Mouse (Mus musculus) MEL (cell line): Measurements from ENCODE around the gene Lefty1. TPM values are rescaled to one million over a fixed set of nuclear protein-coding genes. Genes with fewer than 3 reads are reported as not detected.
"Not testable (repeated sequence)": the region's sequence is repeated elsewhere in the genome, so short reads cannot be mapped to it uniquely, and the experiment has no call there.

Source experiments
- DNase-seq: peaks from one replicate; pipeline ENCODE4 v3.0.0; 2011; ENCODE audit warnings: low read depth, low spot score
- H3K27ac ChIP-seq: 2 replicates; pipeline ENCODE4 v1.5.1; 2012; ENCODE audit warnings: low read depth, mild to moderate bottlenecking, control low read depth, low read length, moderate library complexity; ENCODE audit not compliant: control insufficient read depth
- H3K27me3 ChIP-seq, 2 experiments: fragments of 150-350 bp in 1 of 2; sonication (generic) in 1 of 2; 2 replicates each; pipeline ENCODE4 v1.6.1; 2012; ENCODE audit warnings: low read length in 2 of 2, mild to moderate bottlenecking in 2 of 2, improper control_type of control experiment in 1 of 2, moderate library complexity in 1 of 2; ENCODE audit not compliant: insufficient read depth in 2 of 2, control insufficient read depth in 1 of 2
- H3K36me3 ChIP-seq, 2 experiments: 2 replicates each; pipeline ENCODE4 v1.6.1; 2012 to 2014; ENCODE audit warnings: low read length in 2 of 2, improper control_type of control experiment in 1 of 2, inconsistent platforms in 1 of 2, mild to moderate bottlenecking in 1 of 2; ENCODE audit not compliant: insufficient read depth in 2 of 2, control insufficient read depth in 1 of 2
- H3K4me1 ChIP-seq, 2 experiments: fragments of 150-350 bp in 1 of 2; sonication (generic) in 1 of 2; 2 replicates each; pipeline ENCODE4 v1.6.1; 2012; ENCODE audit warnings: low read length in 2 of 2, improper control_type of control experiment in 1 of 2, mild to moderate bottlenecking in 1 of 2; ENCODE audit not compliant: insufficient read depth in 2 of 2, control insufficient read depth in 1 of 2
- H3K4me3 ChIP-seq, 2 experiments: fragments of 150-350 bp in 1 of 2; sonication (generic) in 1 of 2; 2 replicates each; pipeline ENCODE4 v1.5.1; 2012; ENCODE audit warnings: low read depth in 2 of 2, low read length in 2 of 2, mild to moderate bottlenecking in 2 of 2, moderate library complexity in 2 of 2, control low read depth in 1 of 2, improper control_type of control experiment in 1 of 2; ENCODE audit not compliant: control insufficient read depth in 1 of 2, insufficient read depth in 1 of 2
- H3K79me2 ChIP-seq: 2 replicates; pipeline ENCODE4 v1.6.1; 2012; ENCODE audit warnings: mild to moderate bottlenecking, low read length, moderate library complexity; ENCODE audit not compliant: control insufficient read depth, poor library complexity, insufficient read depth
- H3K9ac ChIP-seq: 2 replicates; pipeline ENCODE4 v1.6.1; 2012; ENCODE audit warnings: low read depth, mild to moderate bottlenecking, control low read depth, low read length, moderate library complexity; ENCODE audit not compliant: control insufficient read depth, poor library complexity, severe bottlenecking
- H3K9me3 ChIP-seq: fragments of 150-350 bp; sonication (generic); replicated peaks from 2 replicates; pipeline ENCODE4 v1.6.1; 2012; ENCODE audit warnings: mild to moderate bottlenecking, low read length, improper control_type of control experiment, moderate library complexity; ENCODE audit not compliant: insufficient read depth
- CHD1 ChIP-seq: IDR thresholded peaks from 2 replicates; pipeline ENCODE4 v1.6.1; 2012; ENCODE audit warnings: low read depth, mild to moderate bottlenecking, inconsistent platforms, low read length, improper control_type of control experiment
- EP300 ChIP-seq, 2 experiments: IDR thresholded peaks; 2 replicates each; pipeline ENCODE4 v1.6.1; 2011; ENCODE audit warnings: improper control_type of control experiment in 2 of 2, low read length in 2 of 2, low read depth in 1 of 2, mild to moderate bottlenecking in 1 of 2
- HCFC1 ChIP-seq: IDR thresholded peaks from 2 replicates; pipeline ENCODE4 v1.6.1; 2012; ENCODE audit warnings: low read depth, mild to moderate bottlenecking, inconsistent platforms, low read length, improper control_type of control experiment, moderate library complexity
- JUND ChIP-seq: IDR thresholded peaks from 2 replicates; pipeline ENCODE4 v1.6.1; 2011; ENCODE audit warnings: low read depth, mild to moderate bottlenecking, improper control_type of control experiment, low read length
- MAX ChIP-seq: IDR thresholded peaks from 2 replicates; pipeline ENCODE4 v1.6.1; 2011; ENCODE audit warnings: low read length, improper control_type of control experiment
- MAZ ChIP-seq: IDR thresholded peaks from 2 replicates; pipeline ENCODE4 v1.6.1; 2012; ENCODE audit warnings: low read depth, mild to moderate bottlenecking, inconsistent platforms, low read length, improper control_type of control experiment
- MEF2A ChIP-seq: IDR thresholded peaks from 2 replicates; pipeline ENCODE4 v1.6.1; 2014; ENCODE audit warnings: low read depth, mild to moderate bottlenecking, inconsistent platforms, low read length, improper control_type of control experiment; ENCODE audit not compliant: poor library complexity, insufficient replicate concordance, severe bottlenecking; ENCODE audit errors: extremely low read depth
- MYB ChIP-seq: IDR thresholded peaks from 2 replicates; pipeline ENCODE4 v1.6.1; 2011; ENCODE audit warnings: mild to moderate bottlenecking, low read depth, low read length, improper control_type of control experiment
- MYC ChIP-seq: IDR thresholded peaks from 2 replicates; pipeline ENCODE4 v1.6.1; 2011; ENCODE audit warnings: low read depth, mild to moderate bottlenecking, low read length, improper control_type of control experiment, moderate library complexity
- POLR2AphosphoS5 ChIP-seq: IDR thresholded peaks from 2 replicates; pipeline ENCODE4 v1.6.1; 2012; ENCODE audit warnings: low read depth, borderline replicate concordance, mild to moderate bottlenecking, inconsistent platforms, low read length, moderate library complexity, mixed read lengths
- RAD21 ChIP-seq: IDR thresholded peaks from 2 replicates; pipeline ENCODE4 v1.6.1; 2011; ENCODE audit warnings: mild to moderate bottlenecking, low read depth, low read length, improper control_type of control experiment
- TCF12 ChIP-seq: IDR thresholded peaks from 2 replicates; pipeline ENCODE4 v1.6.1; 2014; ENCODE audit warnings: low read depth, mild to moderate bottlenecking, inconsistent platforms, low read length, improper control_type of control experiment, moderate library complexity
- USF1 ChIP-seq: IDR thresholded peaks from 2 replicates; pipeline ENCODE4 v1.6.1; 2014; ENCODE audit warnings: low read depth, mild to moderate bottlenecking, inconsistent platforms, low read length, improper control_type of control experiment, moderate library complexity
- USF2 ChIP-seq, 2 experiments: IDR thresholded peaks; 2 replicates each; pipeline ENCODE4 v1.6.1; 2011 to 2012; ENCODE audit warnings: improper control_type of control experiment in 2 of 2, low read length in 2 of 2, borderline replicate concordance in 1 of 2, inconsistent platforms in 1 of 2, low read depth in 1 of 2, mild to moderate bottlenecking in 1 of 2; ENCODE audit not compliant: insufficient read depth in 1 of 2
- ZC3H11A ChIP-seq: IDR thresholded peaks from 2 replicates; pipeline ENCODE4 v1.6.1; 2012; ENCODE audit warnings: low read depth, mild to moderate bottlenecking, inconsistent platforms, low read length, improper control_type of control experiment
- ZKSCAN1 ChIP-seq: IDR thresholded peaks from 2 replicates; pipeline ENCODE4 v1.6.1; 2012; ENCODE audit warnings: low read depth, mild to moderate bottlenecking, inconsistent platforms, low read length, improper control_type of control experiment, moderate library complexity
- ZNF384 ChIP-seq: IDR thresholded peaks from 2 replicates; pipeline ENCODE4 v1.6.1; 2012; ENCODE audit warnings: low read depth, mild to moderate bottlenecking, inconsistent platforms, low read length, improper control_type of control experiment
- polyA plus RNA-seq, 2 experiments: library from polyadenylated mRNA; stranded (reverse) in 1 of 2; unstranded in 1 of 2; fragments of >175 nt in 1 of 2; fragments of >200 nt in 1 of 2; gene quantifications; 2 replicates each; pipeline versions ENCODE4 v1.2.1 to v1.2.4; 2012; ENCODE audit warnings: low replicate concordance in 2 of 2, low read depth in 1 of 2; ENCODE audit not compliant: insufficient read length in 2 of 2, insufficient read depth in 1 of 2, missing spikeins in 1 of 2
- total RNA-seq: library from RNA; depleted of rRNA; stranded (reverse); fragments of 300-350 nt; gene quantifications from 2 replicates; pipeline ENCODE4 v1.2.3, GENCODE M21; 2012

Lefty1 gene
- total and polyA plus RNA-seq, 3 experiments, result 5.1 to 6.4 TPM; not detected in 1

DNA sequence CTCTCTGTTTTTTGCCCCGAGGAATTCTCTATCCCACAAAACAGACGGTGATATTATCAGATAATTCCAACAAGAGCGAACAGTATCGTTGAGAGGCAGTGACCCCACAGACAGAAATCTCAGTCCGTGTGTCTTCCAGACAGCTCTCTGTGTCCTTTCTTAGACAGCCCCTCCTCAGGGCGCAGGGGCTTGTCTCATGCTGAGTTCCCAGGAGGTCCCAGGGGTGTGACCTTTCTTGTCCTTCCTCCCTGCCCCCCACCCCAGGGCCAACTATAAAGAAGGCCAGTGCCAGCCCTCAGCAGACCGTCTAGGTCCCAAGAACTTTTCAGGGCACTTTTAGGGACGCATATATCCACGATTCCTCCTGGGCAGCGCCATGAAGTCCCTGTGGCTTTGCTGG is 42.0 kb upstream of the Lefty1 start, which contains the start of gene Lefty2:
TSS of gene Lefty2 (plus strand) at position 301 of the 400 bp plus-strand sequence.
- Histone ChIP-seq H3K4me1 (peaks cover 0 to 8% of the 10 kb centered on the region in 2 experiments; a peak in 1 of 4 replicates), H3K9me3 (no peaks in the 10 kb centered on the region), H3K4me3 (no peak within 1 kb of the TSS), H3K79me2 (no peaks in the 10 kb centered on the region), H3K27me3 (no peaks in the 10 kb centered on the region), H3K9ac (no peak within 1 kb of the TSS), H3K27ac (no peak within 1 kb of the TSS), H3K36me3 (no peaks in the 10 kb centered on the region)
- TF ChIP-seq POLR2AphosphoS5, result no peak
- no peak for TF ChIP-seq TCF12
- no peak for TF ChIP-seq USF2 (IDR thresholded peaks at IDR 0.05; ENCODE audit: borderline replicate concordance in 1 of 2, insufficient read depth in 1 of 2, low read depth in 1 of 2, low read length in 2 of 2)
- TF ChIP-seq ZKSCAN1, result no peak
- TF ChIP-seq RAD21, result no peak
- no peak for TF ChIP-seq ZNF384
- no peak for TF ChIP-seq MYC
- no peak for TF ChIP-seq HCFC1
- no peak for TF ChIP-seq MAX
- TF ChIP-seq EP300 (IDR thresholded peaks at IDR 0.05; ENCODE audit: low read depth in 1 of 2, low read length in 2 of 2), result no peak
- no peak for TF ChIP-seq MYB
- TF ChIP-seq MAZ, result no peak
- TF ChIP-seq MEF2A, result no peak
- no peak for TF ChIP-seq USF1
- TF ChIP-seq ZC3H11A, result no peak
- TF ChIP-seq CHD1, result no peak
- no peak for TF ChIP-seq JUND
- no peak for DNase-seq

GRCm38 (mm10) chr1:180894088-180894987 is 40.5 kb upstream of the Lefty1 start:
- H3K9me3 ChIP-seq, H3K4me3 ChIP-seq, H3K27me3 ChIP-seq, H3K9ac ChIP-seq, H3K36me3 ChIP-seq, H3K4me1 ChIP-seq, H3K79me2 ChIP-seq, H3K27ac ChIP-seq, DNase-seq: not testable (repeated sequence)
